Mouse (Mus musculus): ENCODE data around the gene Pate3. TPM values are rescaled to one million over a fixed set of nuclear protein-coding genes. Genes with fewer than 3 reads are reported as not detected.
"Not testable (repeated sequence)": the region's sequence is repeated elsewhere in the genome, so short reads cannot be mapped to it uniquely, and the experiment has no call there.

Gene Pate3
- not detected in 2 replicates for polyA plus RNA-seq (2015; fragmentation: Nextera tagmentation; extraction: Ambion mirVana)

- Histone ChIP-seq H3K27me3 (replicated peaks; ENCODE audit: control insufficient read depth, insufficient read depth, low read length) (no peaks in the 10 kb centered on the region), H3K27ac (ENCODE audit: low read length) (no peak within 1 kb of the TSS), H3K9me3 (ENCODE audit: control insufficient read depth, low read length) (no peaks in the 10 kb centered on the region), H3K36me3 (ENCODE audit: control insufficient read depth, insufficient read depth) (no peaks in the 10 kb centered on the region), H3K4me3 (replicated peaks; ENCODE audit: low read length) (no peak within 1 kb of the TSS), H3K9ac (replicated peaks; ENCODE audit: low read depth, low read length) (no peak within 1 kb of the TSS), H3K4me1 (replicated peaks; ENCODE audit: control insufficient read depth, insufficient read depth, low read length) (no peaks in the 10 kb centered on the region), H3K4me2 (ENCODE audit: low read length) (no peak within 1 kb of the TSS)
- 68% methylated on average over 1 of the region's 1 CpGs for WGBS
- no peak for ATAC-seq
These were observed at the start of gene Pate3 for GRCm38 (mm10) chr9:35648102-35648501. Gene Pate3, minus strand, starts transcription at chr9:35648202.

GRCm38 (mm10) chr9:35691924-35692323, 43.9 kb upstream of the Pate3 start:
- no peak overlapping the region for H3K27ac ChIP-seq (ENCODE audit: low read length)
- H3K4me1 ChIP-seq (replicated peaks; ENCODE audit: control insufficient read depth, insufficient read depth, low read length): no peaks in the 10 kb centered on the region
- 0 out of 2 replicates have a peak, but pooled peaks cover 2% of the 10 kb centered on the region for H3K9me3 ChIP-seq (ENCODE audit: control insufficient read depth, low read length)
- H3K4me2 ChIP-seq (ENCODE audit: low read length): no peak overlapping the region
- no peak overlapping the region for H3K9ac ChIP-seq (replicated peaks; ENCODE audit: low read depth, low read length)
- H3K36me3 ChIP-seq (ENCODE audit: control insufficient read depth, insufficient read depth): no peaks in the 10 kb centered on the region
- no peak overlapping the region for H3K4me3 ChIP-seq (replicated peaks; ENCODE audit: low read length)
- no peak for ATAC-seq
- H3K27me3 ChIP-seq (replicated peaks; ENCODE audit: control insufficient read depth, insufficient read depth, low read length): no peaks in the 10 kb centered on the region

DNA sequence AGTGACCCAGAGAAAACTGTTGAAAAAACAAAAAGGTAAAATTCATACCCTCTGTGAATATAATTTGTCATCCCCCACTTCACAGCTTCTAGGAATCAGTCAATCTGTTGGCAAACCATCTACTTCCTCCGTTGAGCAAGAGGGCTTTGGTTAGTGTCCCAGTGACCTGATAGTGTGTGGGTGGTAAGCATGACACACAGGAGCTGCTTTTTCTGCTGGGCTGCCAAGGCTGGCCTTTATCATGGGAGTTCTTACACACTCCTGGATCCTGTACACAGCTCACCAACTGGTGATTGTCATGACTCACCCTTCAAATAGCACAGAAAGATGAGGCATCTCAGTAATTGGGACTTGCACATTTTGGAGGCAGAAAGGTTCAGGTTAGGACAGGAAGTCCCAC, 39.0 kb upstream of the Pate3 start, which contains the start of gene Pate1:
TSS of gene Pate1 (minus strand) at position 378 of the 400 bp plus-strand sequence.
- 76% methylated on average over 1 of the region's 1 CpGs for WGBS
- no peak for ATAC-seq
- no peak within 1 kb of the TSS for H3K9ac ChIP-seq (replicated peaks; ENCODE audit: low read depth, low read length)
- no peaks in the 10 kb centered on the region for H3K9me3 ChIP-seq (ENCODE audit: control insufficient read depth, low read length)
- H3K27ac ChIP-seq (ENCODE audit: low read length): no peak within 1 kb of the TSS
- no peaks in the 10 kb centered on the region for H3K36me3 ChIP-seq (ENCODE audit: control insufficient read depth, insufficient read depth)
- H3K27me3 ChIP-seq (replicated peaks; ENCODE audit: control insufficient read depth, insufficient read depth, low read length): no peaks in the 10 kb centered on the region
- no peak within 1 kb of the TSS for H3K4me3 ChIP-seq (replicated peaks; ENCODE audit: low read length)
- H3K4me2 ChIP-seq (ENCODE audit: low read length): no peak within 1 kb of the TSS
- no peaks in the 10 kb centered on the region for H3K4me1 ChIP-seq (replicated peaks; ENCODE audit: control insufficient read depth, insufficient read depth, low read length)

DNA sequence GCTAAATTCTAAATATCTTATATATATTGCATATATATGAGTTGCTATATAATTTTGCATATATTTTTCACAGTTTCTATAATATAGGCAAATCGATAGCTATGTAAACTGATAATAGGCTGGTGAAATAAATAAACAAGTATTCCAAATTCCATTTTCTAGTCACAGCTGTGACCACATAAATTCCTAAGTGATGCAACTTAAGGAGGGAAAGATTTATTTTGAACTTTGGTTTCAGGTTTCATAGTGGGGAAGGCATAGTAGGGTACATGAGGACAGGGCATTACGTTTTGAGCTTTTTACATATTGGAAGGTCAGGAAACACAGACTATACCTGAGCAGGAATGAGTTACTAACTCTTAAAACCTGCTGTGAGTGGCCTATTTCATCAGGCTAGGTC, 25.6 kb upstream of the Pate3 start:
- no peak overlapping the region for H3K4me2 ChIP-seq (ENCODE audit: low read length)
- no peaks in the 10 kb centered on the region for H3K36me3 ChIP-seq (ENCODE audit: control insufficient read depth, insufficient read depth)
- H3K27ac ChIP-seq (ENCODE audit: low read length): no peak overlapping the region
- H3K9me3 ChIP-seq (ENCODE audit: control insufficient read depth, low read length): no peaks in the 10 kb centered on the region
- H3K9ac ChIP-seq (replicated peaks; ENCODE audit: low read depth, low read length): no peak overlapping the region
- no peaks in the 10 kb centered on the region for H3K4me1 ChIP-seq (replicated peaks; ENCODE audit: control insufficient read depth, insufficient read depth, low read length)
- no peaks in the 10 kb centered on the region for H3K27me3 ChIP-seq (replicated peaks; ENCODE audit: control insufficient read depth, insufficient read depth, low read length)
- H3K4me3 ChIP-seq (replicated peaks; ENCODE audit: low read length): no peak overlapping the region
- 89% methylated on average over 2 of the region's 2 CpGs for WGBS
- no peak for ATAC-seq

DNA sequence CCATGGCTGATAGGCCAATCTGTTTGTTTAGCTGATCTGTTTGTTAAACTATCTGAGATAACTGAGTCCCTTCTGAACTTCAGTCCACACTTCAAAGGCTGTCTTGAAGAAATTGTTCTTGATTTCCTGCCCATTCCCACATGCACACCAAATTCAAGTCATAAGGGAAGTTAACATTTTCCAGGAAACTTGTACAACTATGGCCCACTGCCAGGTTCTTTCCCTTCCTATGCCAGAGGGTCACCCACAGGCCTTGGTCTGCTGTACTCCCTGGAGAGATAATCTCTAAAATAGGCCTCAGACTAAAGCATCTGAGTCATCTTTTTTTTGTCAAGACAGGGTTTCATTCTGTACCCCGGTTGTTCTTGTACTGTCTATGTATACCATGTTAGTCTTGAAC, 15.0 kb downstream of the Pate3 start:
- ATAC-seq: no peak
- H3K27me3 ChIP-seq (replicated peaks; ENCODE audit: control insufficient read depth, insufficient read depth, low read length): no peaks in the 10 kb centered on the region
- H3K36me3 ChIP-seq (ENCODE audit: control insufficient read depth, insufficient read depth): no peaks in the 10 kb centered on the region
- H3K27ac ChIP-seq (ENCODE audit: low read length): no peak overlapping the region
- H3K4me2 ChIP-seq (ENCODE audit: low read length): no peak overlapping the region
- H3K4me3 ChIP-seq (replicated peaks; ENCODE audit: low read length): no peak overlapping the region
- H3K4me1 ChIP-seq (replicated peaks; ENCODE audit: control insufficient read depth, insufficient read depth, low read length): no peaks in the 10 kb centered on the region
- H3K9ac ChIP-seq (replicated peaks; ENCODE audit: low read depth, low read length): no peak overlapping the region
- no peaks in the 10 kb centered on the region for H3K9me3 ChIP-seq (ENCODE audit: control insufficient read depth, low read length)
- 84% methylated on average over 1 of the region's 1 CpGs for whole genome bisulfite sequencing

- H3K9me3 ChIP-seq (ENCODE audit: control insufficient read depth, low read length); H3K4me2 ChIP-seq (ENCODE audit: low read length); H3K36me3 ChIP-seq (ENCODE audit: control insufficient read depth, insufficient read depth); H3K27ac ChIP-seq (ENCODE audit: low read length); ATAC-seq; H3K4me3 ChIP-seq (replicated peaks; ENCODE audit: low read length); H3K27me3 ChIP-seq (replicated peaks; ENCODE audit: control insufficient read depth, insufficient read depth, low read length); H3K9ac ChIP-seq (replicated peaks; ENCODE audit: low read depth, low read length); H3K4me1 ChIP-seq (replicated peaks; ENCODE audit: control insufficient read depth, insufficient read depth, low read length): not testable (repeated sequence)
- WGBS: 66% methylated on average over 2 of the region's 2 CpGs
These were observed 31.2 kb downstream of the Pate3 start for GRCm38 (mm10) chr9:35616784-35617183.

GRCm38 (mm10) chr9:35614005-35614404, 34.0 kb downstream of the Pate3 start:
- no peaks in the 10 kb centered on the region for H3K9me3 ChIP-seq (ENCODE audit: control insufficient read depth, low read length)
- no peak overlapping the region for H3K4me2 ChIP-seq (ENCODE audit: low read length)
- 27% methylated on average over 2 of the region's 2 CpGs for WGBS
- no peak for ATAC-seq
- H3K27ac ChIP-seq (ENCODE audit: low read length): no peak overlapping the region
- H3K27me3 ChIP-seq (replicated peaks; ENCODE audit: control insufficient read depth, insufficient read depth, low read length): no peaks in the 10 kb centered on the region
- H3K4me3 ChIP-seq (replicated peaks; ENCODE audit: low read length): no peak overlapping the region
- no peaks in the 10 kb centered on the region for H3K4me1 ChIP-seq (replicated peaks; ENCODE audit: control insufficient read depth, insufficient read depth, low read length)
- H3K36me3 ChIP-seq (ENCODE audit: control insufficient read depth, insufficient read depth): no peaks in the 10 kb centered on the region
- no peak overlapping the region for H3K9ac ChIP-seq (replicated peaks; ENCODE audit: low read depth, low read length)

- WGBS: 88% methylated on average over 1 of the region's 1 CpGs
- Histone ChIP-seq H3K4me2 (ENCODE audit: low read length) (no peak within 1 kb of the TSS), H3K36me3 (ENCODE audit: control insufficient read depth, insufficient read depth) (no peaks in the 10 kb centered on the region), H3K4me1 (replicated peaks; ENCODE audit: control insufficient read depth, insufficient read depth, low read length) (no peaks in the 10 kb centered on the region), H3K4me3 (replicated peaks; ENCODE audit: low read length) (no peak within 1 kb of the TSS), H3K27ac (ENCODE audit: low read length) (no peak within 1 kb of the TSS), H3K9me3 (ENCODE audit: control insufficient read depth, low read length) (no peaks in the 10 kb centered on the region), H3K27me3 (replicated peaks; ENCODE audit: control insufficient read depth, insufficient read depth, low read length) (no peaks in the 10 kb centered on the region), H3K9ac (replicated peaks; ENCODE audit: low read depth, low read length) (no peak within 1 kb of the TSS)
- ATAC-seq: no peak
These were observed 36.2 kb downstream of the Pate3 start, which contains the start of gene Pate4 for GRCm38 (mm10) chr9:35611841-35612240. Gene Pate4, minus strand, starts transcription at chr9:35611941.

DNA sequence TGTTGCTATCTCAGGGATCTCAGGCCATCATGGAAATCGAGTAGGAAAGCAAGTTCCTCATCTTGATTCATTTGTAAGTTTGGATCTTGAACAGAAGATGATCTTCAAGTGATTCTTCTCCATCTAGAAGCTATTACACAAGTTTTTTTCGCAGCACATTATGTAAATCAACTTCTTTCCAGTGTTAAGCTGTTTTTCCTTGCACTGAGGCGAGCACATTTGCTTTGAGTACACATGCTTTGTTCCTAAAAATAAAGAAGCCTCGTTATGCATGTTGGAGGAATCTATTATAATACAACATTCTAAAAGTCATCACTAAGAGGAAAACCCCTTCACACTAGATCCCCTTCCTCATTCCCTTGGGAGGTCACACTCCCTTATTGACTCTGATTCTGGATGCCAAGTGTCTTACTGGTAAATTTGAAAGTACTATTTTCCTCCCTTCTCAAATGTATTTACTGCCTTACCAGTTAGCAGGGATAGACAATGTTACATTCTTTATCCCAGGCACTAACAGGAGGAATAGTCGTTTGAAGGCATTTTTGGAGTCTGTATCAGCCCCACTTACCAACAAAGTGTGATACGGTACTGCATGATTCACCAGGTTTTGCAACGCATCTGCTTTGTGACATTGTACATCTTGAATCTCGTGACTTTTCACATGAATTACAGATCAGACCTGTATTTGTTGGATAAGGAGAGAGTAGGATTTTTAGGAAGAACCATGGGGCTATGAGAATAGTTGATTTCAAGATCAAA, 40.2 kb downstream of the Pate3 start:
- H3K27ac ChIP-seq (ENCODE audit: low read length): no peak overlapping the region
- no peak for ATAC-seq
- no peak overlapping the region for H3K4me3 ChIP-seq (replicated peaks; ENCODE audit: low read length)
- H3K9ac ChIP-seq (replicated peaks; ENCODE audit: low read depth, low read length): no peak overlapping the region
- H3K36me3 ChIP-seq (ENCODE audit: control insufficient read depth, insufficient read depth): no peaks in the 10 kb centered on the region
- no peaks in the 10 kb centered on the region for H3K4me1 ChIP-seq (replicated peaks; ENCODE audit: control insufficient read depth, insufficient read depth, low read length)
- H3K9me3 ChIP-seq (ENCODE audit: control insufficient read depth, low read length): no peaks in the 10 kb centered on the region
- no peaks in the 10 kb centered on the region for H3K27me3 ChIP-seq (replicated peaks; ENCODE audit: control insufficient read depth, insufficient read depth, low read length)
- H3K4me2 ChIP-seq (ENCODE audit: low read length): no peak overlapping the region
- WGBS: 57% methylated on average over 8 of the region's 8 CpGs

Measured in forebrain, embryonic 16.5 days (tissue).